8 mouse cellular contexts compared by ENCODE assay signal in the genomic region with DNA sequence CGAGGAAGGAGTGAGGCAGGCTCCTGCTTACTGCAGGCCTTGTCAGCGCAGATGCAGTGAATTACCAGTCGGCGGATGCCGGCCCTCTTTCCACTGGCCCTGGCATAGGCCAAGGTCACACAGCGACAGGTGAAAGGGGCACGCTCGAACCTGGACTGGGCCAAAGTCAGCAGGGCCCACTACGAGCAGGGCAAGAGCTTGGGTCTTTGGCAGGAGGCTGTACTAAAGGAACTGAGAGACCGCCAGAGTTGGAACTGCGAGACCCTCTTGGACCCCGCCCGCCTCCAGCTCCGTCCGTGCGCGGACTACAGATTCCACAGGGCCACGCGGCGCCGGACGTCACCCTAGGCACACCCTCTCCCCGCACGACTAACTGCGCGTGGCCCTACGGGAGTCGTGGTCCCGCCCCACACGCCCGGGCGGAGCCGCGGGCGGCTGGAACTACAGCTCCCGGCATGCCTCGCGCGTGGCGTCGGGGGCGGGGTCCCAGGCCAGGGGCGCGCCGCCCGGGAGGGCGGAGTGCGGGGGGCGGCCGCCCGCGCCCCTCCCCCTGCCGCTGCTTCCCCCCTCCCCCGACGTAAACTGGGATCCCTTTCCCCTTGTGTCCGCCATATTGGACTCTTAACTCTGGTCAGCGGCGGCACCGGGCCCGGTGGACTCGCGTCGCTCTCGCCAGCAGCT. TPM values are rescaled to one million over a fixed set of nuclear protein-coding genes. Genes with fewer than 3 reads are reported as not detected.
DNase-seq lines count a peak whose midpoint lies in the region; ATAC-seq lines count a peak whose summit lies in the region.

A gene (plus strand): TSS at position 593 of the 681 bp plus-strand sequence.

- WGBS in hindbrain, embryonic 12.5 days: under 1% methylated on average over 52 of the region's 64 CpGs

- H3K9ac ChIP-seq in hindbrain, embryonic 12.5 days: peak within 1 kb of the TSS; percentile 93

- peaks cover 22% of the 10 kb centered on the region for H3K4me1 ChIP-seq in hindbrain, embryonic 12.5 days

- ATAC-seq in hindbrain, embryonic 12.5 days (ENCODE audit: low FRiP score): peak; percentile 100

- H3K27me3 ChIP-seq in hindbrain, embryonic 12.5 days: no peaks in the 10 kb centered on the region

- H3K9me3 ChIP-seq in hindbrain, embryonic 12.5 days (replicated peaks): no peaks in the 10 kb centered on the region

- peak within 1 kb of the TSS; percentile 96 for H3K4me3 ChIP-seq in hindbrain, embryonic 12.5 days

- DNase-seq in NIH3T3 (ENCODE audit: low read depth): peak; percentile 98
- DNase-seq in cerebellum, postnatal 10 days: peak; percentile 98 to 99
- peak; percentile 97 for DNase-seq in frontal cortex, postnatal 10 days (ENCODE audit: low spot score in 2 of 2)
- DNase-seq in layer of hippocampus, postnatal 14 days (ENCODE audit: low spot score in 2 of 2): peak; percentile 95 to 98
- DNase-seq in lung, postnatal 14 days: peak; percentile 98
- DNase-seq in retina, adult 2 months (ENCODE audit: low read depth, low spot score): peak; percentile 94
- peak; percentile 98 to 99 for DNase-seq in thymus, postnatal 36 days

- no peaks in the 10 kb centered on the region for H3K36me3 ChIP-seq in hindbrain, embryonic 12.5 days

- H3K4me2 ChIP-seq in hindbrain, embryonic 12.5 days (replicated peaks): peak within 1 kb of the TSS; percentile 72

- peak within 1 kb of the TSS; percentile 85 for H3K27ac ChIP-seq in hindbrain, embryonic 12.5 days

RNA-seq across cellular contexts. Expression of the gene that starts here (rescaled TPM):
- 16.0 and 17.8 TPM in 2 replicates for polyA plus RNA-seq in hindbrain, embryonic 12.5 days (2016; fragmentation: Nextera tagmentation; extraction: Ambion mirVana)
- total RNA-seq in layer of hippocampus, postnatal 14 days (2021): 10 to 100 TPM; 40.5 to 41.7 TPM

Comparison
In these comparisons a context has a peak if more than half of its experiments do, and no peak if none do; other contexts are left out.
1. Peak in every context shown above with its lines: DNase-seq, ATAC-seq, H3K4me3 ChIP-seq and H3K27ac ChIP-seq.